Mouse (Mus musculus) embryonic facial prominence, embryonic 10.5 days (tissue): ENCODE data around the gene Ap2b1. TPM values are rescaled to one million over a fixed set of nuclear protein-coding genes. Genes with fewer than 3 reads are reported as not detected.

Experiments
- DNase-seq: peaks from one replicate; pipeline ENCODE4 v3.0.0-alpha.2; 2017; ENCODE audit warnings: low spot score
- H3K27ac ChIP-seq: fragments of 300-500 bp; sonication (generic); replicated peaks from 2 replicates; pipeline ENCODE4 v1.5.1; 2016; ENCODE audit warnings: mild to moderate bottlenecking
- H3K27me3 ChIP-seq: fragments of 300-500 bp; sonication (generic); replicated peaks from 2 replicates; pipeline ENCODE4 v1.6.1; 2016; ENCODE audit warnings: low read depth, mild to moderate bottlenecking; ENCODE audit not compliant: poor library complexity, severe bottlenecking
- H3K36me3 ChIP-seq: fragments of 300-500 bp; sonication (generic); replicated peaks from 2 replicates; pipeline ENCODE4 v1.6.1; 2016; ENCODE audit warnings: mild to moderate bottlenecking, moderate library complexity
- H3K4me1 ChIP-seq: fragments of 300-500 bp; sonication (generic); 2 replicates; pipeline ENCODE4 v1.6.1; 2016
- H3K4me3 ChIP-seq: fragments of 300-500 bp; sonication (generic); 2 replicates; pipeline ENCODE4 v1.5.1; 2016; ENCODE audit warnings: mild to moderate bottlenecking, moderate library complexity
- H3K9me3 ChIP-seq: fragments of 300-500 bp; sonication (generic); 2 replicates; pipeline ENCODE4 v1.6.1; 2016; ENCODE audit warnings: mild to moderate bottlenecking
- WGBS: fragments of 180-500 bp; shearing (Covaris S2); methylation state at CpG from one replicate; pipeline ENCODE4 v1.1.7; 2016; 5-methylcytosine and 5-hydroxymethylcytosine counted together
- polyA plus RNA-seq: library from polyadenylated mRNA; unstranded; fragments of >200 nt; fragmentation: Nextera tagmentation; extraction: Ambion mirVana; gene quantifications from 2 replicates; pipeline ENCODE4 v1.2.1, GENCODE M21; 2016

The Ap2b1 gene
- polyA plus RNA-seq, 1 experiment from 2014 or later = 64.9 TPM

GRCm38 (mm10) chr11:83285627-83286026 lies 13.2 kb upstream of the Ap2b1 start:
- Histone ChIP-seq H3K27ac (no peak overlapping the region), H3K36me3 (no peaks in the 10 kb centered on the region), H3K4me1 (peaks cover 4% of the 10 kb centered on the region; the same call in 1 of the 2 replicates), H3K9me3 (no peaks in the 10 kb centered on the region), H3K27me3 (no peaks in the 10 kb centered on the region), H3K4me3 (0 out of 2 replicates have a peak overlapping the region, but pooled peaks have one; percentile 9)
- 92% methylated on average over 4 of the region's 4 CpGs for WGBS
- no peak for DNase-seq

DNA sequence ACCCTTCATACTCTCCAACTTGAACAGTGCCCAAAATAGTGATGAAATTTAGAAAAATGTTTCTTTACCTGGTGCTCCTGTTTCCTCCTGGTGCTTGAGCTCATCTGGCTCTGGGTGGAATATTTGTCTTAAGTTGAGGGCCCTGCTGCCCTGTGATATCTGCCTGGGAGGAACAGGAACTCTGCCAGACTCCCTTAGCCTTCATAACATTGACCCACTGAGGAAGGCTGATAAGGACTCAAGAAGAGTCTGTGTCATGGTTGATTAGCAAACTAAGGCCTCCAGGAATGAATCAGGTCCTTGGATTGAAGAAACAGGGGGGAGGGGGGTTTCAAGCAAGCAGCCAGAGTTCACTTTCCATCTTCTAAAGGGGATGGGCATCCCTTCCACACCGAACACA lies 12.3 kb upstream of the Ap2b1 start, which contains the start of gene Slfn14:
Gene Slfn14 (minus strand): TSS at position 161 of the 400 bp plus-strand sequence.
- Histone ChIP-seq H3K4me1 (peaks cover 9% of the 10 kb centered on the region), H3K27me3 (no peaks in the 10 kb centered on the region), H3K4me3 (0 out of 2 replicates have a peak within 1 kb of the TSS, but pooled peaks have one; percentile 9), H3K27ac (no peak within 1 kb of the TSS), H3K36me3 (no peaks in the 10 kb centered on the region), H3K9me3 (no peaks in the 10 kb centered on the region)
- no peak for DNase-seq
- WGBS = 83% methylated on average over 1 of the region's 1 CpGs

DNA sequence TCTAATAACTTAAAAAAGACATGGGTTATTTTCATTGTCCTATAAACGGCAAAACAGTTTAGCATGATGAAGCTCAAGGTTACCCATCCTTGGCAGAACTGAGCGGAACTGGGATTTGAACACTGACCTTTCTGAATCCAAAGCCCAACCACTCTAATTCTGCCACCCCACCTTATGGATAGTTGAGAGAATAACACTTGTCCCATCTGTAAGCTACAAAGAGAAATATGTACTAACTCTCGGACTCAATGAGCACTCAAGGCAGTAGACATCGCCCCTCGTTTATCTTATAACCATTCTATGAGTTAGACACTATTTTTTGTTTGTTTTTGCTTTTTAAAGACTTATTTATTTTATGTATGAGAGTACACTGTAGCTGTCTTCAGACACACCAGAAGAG lies 9.8 kb upstream of the Ap2b1 start:
- no peak overlapping the region for H3K27ac ChIP-seq
- H3K36me3 ChIP-seq = 0 out of 2 replicates have a peak, but pooled peaks cover 3% of the 10 kb centered on the region
- H3K27me3 ChIP-seq = no peaks in the 10 kb centered on the region
- 88% methylated on average over 5 of the region's 5 CpGs for WGBS
- no peak for DNase-seq
- H3K9me3 ChIP-seq = no peaks in the 10 kb centered on the region
- peaks cover 28% of the 10 kb centered on the region for H3K4me1 ChIP-seq
- H3K4me3 ChIP-seq = no peak overlapping the region

- Histone ChIP-seq H3K36me3 (peaks cover 7% of the 10 kb centered on the region), H3K4me1 (peaks cover 28% of the 10 kb centered on the region), H3K27ac (no peak overlapping the region), H3K27me3 (no peaks in the 10 kb centered on the region), H3K4me3 (no peak overlapping the region), H3K9me3 (no peaks in the 10 kb centered on the region)
- no peak for DNase-seq
- 76% methylated on average over 2 of the region's 2 CpGs for WGBS
These were observed 9.2 kb upstream of the Ap2b1 start for GRCm38 (mm10) chr11:83289633-83290032.

DNA sequence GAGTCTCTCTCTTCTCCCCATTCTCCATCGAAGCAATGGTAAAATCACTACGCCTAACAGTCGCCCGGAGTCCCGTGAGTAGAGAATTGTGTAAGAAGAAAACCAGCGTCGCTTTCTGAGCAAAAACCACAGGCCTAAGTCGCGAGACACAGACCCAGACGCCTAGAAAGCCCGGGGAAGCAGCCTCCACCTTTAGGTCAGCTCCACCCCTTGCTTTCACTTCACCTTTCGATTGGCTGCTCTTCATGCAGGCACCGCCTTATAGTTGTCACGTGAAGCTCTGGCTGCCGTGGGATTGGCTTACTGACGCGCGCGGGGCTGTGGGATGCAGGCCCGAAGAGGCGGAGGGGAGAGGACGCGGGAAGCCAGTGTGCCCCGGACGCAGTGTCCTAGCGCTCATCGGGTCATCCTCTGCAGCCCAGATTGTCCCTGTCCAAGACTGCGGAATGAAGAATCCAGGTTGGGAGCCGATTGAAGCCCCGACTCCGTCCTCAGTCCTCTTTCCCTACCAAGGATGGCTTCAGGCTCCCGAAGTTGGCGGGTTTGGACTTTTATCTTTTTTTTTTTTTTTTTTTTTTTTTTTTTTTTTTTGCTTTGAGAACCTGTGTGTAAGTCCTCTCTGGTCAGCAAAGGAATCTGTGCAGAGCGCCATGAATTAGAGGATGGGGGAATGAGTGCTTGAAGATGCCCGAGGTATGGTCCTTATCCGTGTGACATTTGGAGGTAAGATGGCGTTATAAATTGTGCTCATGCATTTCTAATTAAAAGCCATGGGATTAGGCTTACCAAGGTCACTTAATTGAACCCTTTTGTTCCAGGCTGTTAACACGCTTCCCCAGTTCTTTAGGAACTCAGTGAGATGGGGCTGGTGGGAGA lies 7.2 kb upstream of the Ap2b1 start:
- WGBS = under 1% methylated on average over 38 of the region's 38 CpGs
- Histone ChIP-seq H3K4me1 (peaks cover 28% of the 10 kb centered on the region), H3K36me3 (peaks cover 27% of the 10 kb centered on the region), H3K9me3 (no peaks in the 10 kb centered on the region), H3K27me3 (no peaks in the 10 kb centered on the region), H3K4me3 (peak overlapping the region; percentile 77), H3K27ac (peak overlapping the region; percentile 91)
- DNase-seq = peak; percentile 95

GRCm38 (mm10) chr11:83292251-83292587 lies 6.6 kb upstream of the Ap2b1 start:
- Histone ChIP-seq H3K4me1 (peaks cover 30% of the 10 kb centered on the region), H3K27ac (peak overlapping the region; percentile 91), H3K36me3 (peaks cover 33% of the 10 kb centered on the region), H3K4me3 (peak overlapping the region; percentile 77), H3K27me3 (no peaks in the 10 kb centered on the region), H3K9me3 (no peaks in the 10 kb centered on the region)
- peak; percentile 19 for DNase-seq
- 2% methylated on average over 5 of the region's 5 CpGs for WGBS

- Histone ChIP-seq H3K9me3 (no peaks in the 10 kb centered on the region), H3K4me3 (peak overlapping the region; percentile 77), H3K27me3 (no peaks in the 10 kb centered on the region), H3K36me3 (peaks cover 36% of the 10 kb centered on the region), H3K4me1 (peaks cover 39% of the 10 kb centered on the region), H3K27ac (no peak overlapping the region)
- DNase-seq = no peak
- 90% methylated on average over 1 of the region's 1 CpGs for WGBS
These were observed 5.6 kb upstream of the Ap2b1 start for GRCm38 (mm10) chr11:83293182-83293581.

DNA sequence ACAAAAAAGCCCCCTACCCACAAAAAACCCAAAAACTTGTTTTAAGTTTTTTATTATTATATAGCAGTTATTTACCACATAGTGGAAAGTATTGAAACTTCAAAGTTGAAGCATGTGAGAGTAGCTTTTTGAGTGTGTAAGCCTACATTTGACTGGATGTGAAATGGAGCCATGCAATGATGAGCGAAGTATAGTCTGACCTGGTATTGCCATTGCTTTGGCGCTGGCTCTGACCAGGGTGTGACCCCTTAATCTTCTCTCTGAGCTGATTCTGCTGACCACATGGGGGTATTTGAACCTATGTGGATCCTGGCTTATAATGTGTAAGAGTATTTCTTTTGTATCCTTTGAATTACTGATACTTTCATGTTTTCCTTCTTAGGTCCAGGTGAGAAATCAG lies 4.7 kb upstream of the Ap2b1 start:
- WGBS = 87% methylated on average over 2 of the region's 2 CpGs
- Histone ChIP-seq H3K4me3 (peak overlapping the region; percentile 77; the same call in 1 of the 2 replicates), H3K9me3 (no peaks in the 10 kb centered on the region), H3K36me3 (peaks cover 36% of the 10 kb centered on the region), H3K27me3 (no peaks in the 10 kb centered on the region), H3K4me1 (peaks cover 44% of the 10 kb centered on the region), H3K27ac (no peak overlapping the region)
- DNase-seq = no peak

DNA sequence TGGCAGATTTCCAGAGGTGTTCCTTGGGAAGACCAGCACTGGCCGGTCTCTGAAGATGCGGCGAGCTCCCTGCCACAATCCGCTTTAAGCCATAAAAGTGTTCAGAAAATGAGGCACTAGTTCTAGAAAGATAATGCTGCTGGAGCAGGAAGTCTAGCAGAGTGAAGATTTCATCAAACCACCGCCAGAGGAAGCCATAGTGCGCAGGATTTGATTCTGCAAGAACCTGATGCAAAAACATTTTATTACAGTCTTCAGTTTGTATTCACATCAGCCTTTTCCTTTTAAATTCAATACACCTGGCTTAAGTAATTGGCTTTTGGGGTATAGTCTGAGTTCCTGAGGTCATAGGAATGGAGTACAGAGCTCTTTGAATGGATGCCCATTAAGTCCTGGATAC lies 1.0 kb upstream of the Ap2b1 start:
- 79% methylated on average over 6 of the region's 6 CpGs for whole genome bisulfite sequencing
- Histone ChIP-seq H3K36me3 (peaks cover 38% of the 10 kb centered on the region), H3K27ac (peak overlapping the region; percentile 91), H3K4me1 (peaks cover 39% of the 10 kb centered on the region), H3K4me3 (peak overlapping the region; percentile 83), H3K9me3 (no peaks in the 10 kb centered on the region), H3K27me3 (no peaks in the 10 kb centered on the region)
- no peak for DNase-seq

DNA sequence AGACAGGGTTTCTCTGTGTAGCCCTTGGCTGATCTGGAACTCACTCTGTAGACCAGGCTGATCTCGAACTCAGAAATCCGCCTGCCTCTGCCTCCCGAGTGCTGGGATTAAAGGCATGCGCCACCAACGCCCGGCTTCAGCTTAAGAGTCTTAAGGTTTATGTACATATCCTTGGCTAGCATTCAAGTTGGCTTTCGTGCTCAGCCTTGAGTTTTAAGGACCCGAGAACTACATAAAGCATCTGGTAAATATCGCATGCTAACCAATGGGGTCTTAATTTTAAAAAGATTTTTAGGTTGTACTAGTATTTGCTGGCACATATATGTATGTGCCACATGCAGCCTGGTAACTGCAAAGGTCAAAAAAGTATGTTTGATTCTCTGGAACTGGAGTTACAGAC lies 900 bp downstream of the Ap2b1 start:
- H3K27me3 ChIP-seq = no peaks in the 10 kb centered on the region
- H3K36me3 ChIP-seq = peaks cover 30% of the 10 kb centered on the region
- no peak for DNase-seq
- H3K9me3 ChIP-seq = no peaks in the 10 kb centered on the region
- 0 out of 2 replicates have a peak overlapping the region, but pooled peaks have one; percentile 83 for H3K4me3 ChIP-seq
- 96% methylated on average over 9 of the region's 9 CpGs for WGBS
- peaks cover 44% of the 10 kb centered on the region for H3K4me1 ChIP-seq
- no peak overlapping the region for H3K27ac ChIP-seq

GRCm38 (mm10) chr11:83301431-83301831 lies 2.6 kb downstream of the Ap2b1 start:
- Histone ChIP-seq H3K4me1 (peaks cover 47% of the 10 kb centered on the region), H3K27me3 (no peaks in the 10 kb centered on the region), H3K9me3 (no peaks in the 10 kb centered on the region), H3K4me3 (peak overlapping the region; percentile 87; the same call in 1 of the 2 replicates), H3K36me3 (peaks cover 13% of the 10 kb centered on the region), H3K27ac (no peak overlapping the region)
- no peak for DNase-seq
- WGBS = 66% methylated on average over 2 of the region's 2 CpGs

- H3K9me3 ChIP-seq = no peaks in the 10 kb centered on the region
- H3K27me3 ChIP-seq = no peaks in the 10 kb centered on the region
- WGBS = 8% methylated on average over 10 of the region's 10 CpGs
- peaks cover 6% of the 10 kb centered on the region for H3K36me3 ChIP-seq
- H3K4me3 ChIP-seq = peak overlapping the region; percentile 87
- peaks cover 49% of the 10 kb centered on the region for H3K4me1 ChIP-seq
- DNase-seq = peak; percentile 13
- H3K27ac ChIP-seq = peak overlapping the region; percentile 95
These were observed 3.3 kb downstream of the Ap2b1 start for GRCm38 (mm10) chr11:83302124-83302523.
